Mouse (Mus musculus) gastrocnemius, adult 8-10 months (tissue): ENCODE measurements around the gene Otud1. TPM values are rescaled to one million over a fixed set of nuclear protein-coding genes. Genes with fewer than 3 reads are reported as not detected.

Source experiments
- DNase-seq, 2 experiments: peaks; one replicate each; pipeline ENCODE4 v3.0.0; 2022; ENCODE audit warnings: low spot score in 2 of 2
- total RNA-seq, 4 experiments: library from RNA; stranded (reverse); gene quantifications; 2 replicates each; pipeline ENCODE4 v1.2.4; 2022

The Otud1 gene
- total RNA-seq, 4 experiments from 2014 or later, result 10.9 to 33.9 (median 14.9) TPM

GRCm38 (mm10) chr2:19670851-19671688 lies 13.5 kb downstream of the Otud1 start:
- no peak for DNase-seq

GRCm38 (mm10) chr2:19682997-19683396 lies 25.4 kb downstream of the Otud1 start:
- peak in 1 of 2 experiments; percentile 22 for DNase-seq

GRCm38 (mm10) chr2:19685489-19686147 lies 28.1 kb downstream of the Otud1 start:
- peak; percentile 16 to 30 for DNase-seq

GRCm38 (mm10) chr2:19690094-19690493 lies 32.5 kb downstream of the Otud1 start:
- no peak for DNase-seq

GRCm38 (mm10) chr2:19699573-19700295 lies 42.2 kb downstream of the Otud1 start:
- no peak for DNase-seq

GRCm38 (mm10) chr2:19701386-19701785 lies 43.8 kb downstream of the Otud1 start:
- no peak for DNase-seq

GRCm38 (mm10) chr2:19703020-19703613 lies 45.6 kb downstream of the Otud1 start:
- DNase-seq, result peak in 1 of 2 experiments; percentile 30

- peak; percentile 42 to 54 for DNase-seq
Measured at GRCm38 (mm10) chr2:19703670-19704069, 46.1 kb downstream of the Otud1 start.

GRCm38 (mm10) chr2:19704272-19704671 lies 46.7 kb downstream of the Otud1 start:
- no peak for DNase-seq

GRCm38 (mm10) chr2:19706886-19707285 lies 49.3 kb downstream of the Otud1 start:
- no peak for DNase-seq

Other genes starting within 250 kb of the Otud1 start
- not detected for gene Ptf1a, start 212.1 kb upstream of the Otud1 start, total RNA-seq
- gene 4921504E06Rik, start 103.8 kb upstream of the Otud1 start, total RNA-seq, result not detected